Mouse (Mus musculus) spleen, adult 2 months (tissue): Measurements from ENCODE around the gene Hibadh. TPM values are rescaled to one million over a fixed set of nuclear protein-coding genes. Genes with fewer than 3 reads are reported as not detected.

Experiments used
- DNase-seq, 2 experiments: peaks; one replicate each; pipeline versions ENCODE4 v3.0.0 to v3.0.0-alpha.2; 2012 to 2021; ENCODE audit warnings: low spot score in 2 of 2, low read depth in 1 of 2
- H3K27ac ChIP-seq: fragments of 200-500 bp; 2 replicates; pipeline ENCODE4 v1.5.1; 2012; ENCODE audit warnings: low read length, inconsistent platforms; ENCODE audit not compliant: insufficient read depth
- H3K27me3 ChIP-seq: fragments of 200-500 bp; 2 replicates; pipeline ENCODE4 v1.6.1; 2012; ENCODE audit warnings: mild to moderate bottlenecking, moderate library complexity, low read length, inconsistent platforms; ENCODE audit not compliant: control insufficient read depth, insufficient read depth
- H3K36me3 ChIP-seq: fragments of 200-500 bp; 2 replicates; pipeline ENCODE4 v1.6.1; 2012; ENCODE audit warnings: mild to moderate bottlenecking, low read length, inconsistent platforms; ENCODE audit not compliant: control insufficient read depth, insufficient read depth
- H3K4me1 ChIP-seq: fragments of 200-500 bp; 2 replicates; pipeline ENCODE4 v1.6.1; 2011; ENCODE audit warnings: inconsistent platforms; ENCODE audit not compliant: control insufficient read depth, insufficient read depth, insufficient read length
- H3K4me3 ChIP-seq: fragments of 200-500 bp; 2 replicates; pipeline ENCODE4 v1.5.1; 2011; ENCODE audit warnings: mild to moderate bottlenecking, inconsistent platforms; ENCODE audit not compliant: insufficient read depth, insufficient read length; ENCODE audit errors: extremely low read depth
- CTCF ChIP-seq: fragments of 200-500 bp; IDR thresholded peaks from 2 replicates; pipeline ENCODE4 v1.5.1; 2011; ENCODE audit warnings: mild to moderate bottlenecking, inconsistent platforms; ENCODE audit not compliant: insufficient read depth, insufficient read length, insufficient replicate concordance; ENCODE audit errors: extremely low read depth
- POLR2A ChIP-seq: fragments of 200-500 bp; IDR thresholded peaks from 2 replicates; pipeline ENCODE4 v1.6.1; 2011; ENCODE audit warnings: low read depth, low read length, inconsistent platforms
- WGBS: fragments of 180-500 bp; shearing (Covaris S2); methylation state at CpG from one replicate; pipeline ENCODE4 v1.1.7; 2018; 5-methylcytosine and 5-hydroxymethylcytosine counted together
- polyA plus RNA-seq: library from polyadenylated mRNA; depleted of rRNA; stranded (reverse); fragments of >200 nt; gene quantifications from 2 replicates; pipeline ENCODE4 v1.2.3, GENCODE M21; 2012

Gene Hibadh
- polyA plus RNA-seq, 1 experiment = 13.3 TPM

- no peak overlapping the region for H3K27ac ChIP-seq
- H3K4me1 ChIP-seq = no peaks in the 10 kb centered on the region
- H3K4me3 ChIP-seq = no peak overlapping the region
- peaks cover 11% of the 10 kb centered on the region for H3K36me3 ChIP-seq
- no peaks in the 10 kb centered on the region for H3K27me3 ChIP-seq
- 68% methylated on average over 3 of the region's 3 CpGs for WGBS
- DNase-seq = no peak
- no peak for TF ChIP-seq POLR2A
- no peak for TF ChIP-seq CTCF
Measured at GRCm38 (mm10) chr6:52623741-52624140, 16.4 kb downstream of the Hibadh start.

GRCm38 (mm10) chr6:52621731-52622480 is 18.3 kb downstream of the Hibadh start:
- no peak overlapping the region for H3K27ac ChIP-seq
- no peak for DNase-seq
- peaks cover 14% of the 10 kb centered on the region for H3K36me3 ChIP-seq
- 73% methylated on average over 11 of the region's 11 CpGs for WGBS
- no peak overlapping the region for H3K4me3 ChIP-seq
- no peaks in the 10 kb centered on the region for H3K4me1 ChIP-seq
- H3K27me3 ChIP-seq = no peaks in the 10 kb centered on the region
- TF ChIP-seq POLR2A (no peak), CTCF (no peak)

- TF ChIP-seq POLR2A (no peak), CTCF (no peak)
- WGBS = 86% methylated on average over 2 of the region's 2 CpGs
- no peak overlapping the region for H3K4me3 ChIP-seq
- H3K27me3 ChIP-seq = no peaks in the 10 kb centered on the region
- H3K27ac ChIP-seq = no peak overlapping the region
- DNase-seq = no peak
- H3K36me3 ChIP-seq = peaks cover 15% of the 10 kb centered on the region
- no peaks in the 10 kb centered on the region for H3K4me1 ChIP-seq
Measured at GRCm38 (mm10) chr6:52620090-52620489, 20.1 kb downstream of the Hibadh start.

- no peak for DNase-seq
- Histone ChIP-seq H3K27ac (no peak overlapping the region), H3K4me1 (no peaks in the 10 kb centered on the region; the same call in 1 of the 2 replicates), H3K36me3 (no peaks in the 10 kb centered on the region; the same call in 1 of the 2 replicates), H3K4me3 (no peak overlapping the region), H3K27me3 (no peaks in the 10 kb centered on the region)
- WGBS = 79% methylated on average over 6 of the region's 6 CpGs
- TF ChIP-seq CTCF (no peak), POLR2A (no peak)
Measured at GRCm38 (mm10) chr6:52609626-52610352, 30.4 kb downstream of the Hibadh start.

- no peaks in the 10 kb centered on the region; the same call in 1 of the 2 replicates for H3K36me3 ChIP-seq
- TF ChIP-seq POLR2A (no peak), CTCF (no peak)
- H3K4me1 ChIP-seq = no peaks in the 10 kb centered on the region; the same call in 1 of the 2 replicates
- no peaks in the 10 kb centered on the region for H3K27me3 ChIP-seq
- no peak overlapping the region for H3K27ac ChIP-seq
- H3K4me3 ChIP-seq = no peak overlapping the region
- no peak for DNase-seq
- WGBS = 95% methylated on average over 4 of the region's 4 CpGs
Measured at GRCm38 (mm10) chr6:52608121-52608520, 32.1 kb downstream of the Hibadh start.

- Histone ChIP-seq H3K27ac (no peak overlapping the region), H3K27me3 (no peaks in the 10 kb centered on the region), H3K4me1 (no peaks in the 10 kb centered on the region; the same call in 1 of the 2 replicates), H3K4me3 (no peak overlapping the region), H3K36me3 (no peaks in the 10 kb centered on the region; the same call in 1 of the 2 replicates)
- TF ChIP-seq POLR2A = no peak
- TF ChIP-seq CTCF = no peak
- DNase-seq = no peak
- 61% methylated on average over 7 of the region's 7 CpGs for WGBS
Measured at GRCm38 (mm10) chr6:52606746-52607347, 33.3 kb downstream of the Hibadh start.
